13 mouse cellular contexts compared by ENCODE assay signal in genomic region chr8:81080865-81081637, GRCm38 (mm10).
A peak's percentile ranks its signal among the peaks of the same experiment; 100 is the strongest.
DNase-seq lines count a peak whose midpoint lies in the region; ATAC-seq lines count a peak whose summit lies in the region.
"Had no signal": no experiment of that assay in that cellular context is flagged by ENCODE, and none has a peak within 500 bp of the region (broad histone marks: within the 10 kb centered on the region; RNA-seq: fewer than 3 reads in every experiment).

No protein-coding gene starts in this region.

- no peak for DNase-seq in kidney, adult 11 months
- DNase-seq in urinary bladder, postnatal 14 days (ENCODE audit: low spot score): peak; percentile 3
- DNase-seq in urinary bladder, postnatal 4 days (ENCODE audit: low spot score in 2 of 2): no peak
- no peak for DNase-seq in right cerebral cortex, adult 18-20 months
- DNase-seq in spleen, adult 12 weeks (ENCODE audit: low spot score): no peak
- DNase-seq: adrenal gland, postnatal 14 days; kidney, postnatal 36 days had no signal

- H3K27ac ChIP-seq in forebrain, embryonic 12.5 days: no peak overlapping the region
- H3K27ac ChIP-seq in forebrain, embryonic 16.5 days (ENCODE audit: low read length): no peak overlapping the region
- peak overlapping the region; percentile 70 for H3K27ac ChIP-seq in kidney, embryonic 16.5 days (ENCODE audit: low read length)
- H3K27ac ChIP-seq: heart, embryonic 10.5 days; limb, embryonic 15.5 days had no signal

- 0 out of 2 replicates have a peak, but pooled peaks have one; percentile 17 for ATAC-seq in forebrain, embryonic 12.5 days (ENCODE audit: low FRiP score)
- no peak for ATAC-seq in forebrain, embryonic 16.5 days
- 0 out of 2 replicates have a peak, but pooled peaks have one; percentile 15 for ATAC-seq in kidney, embryonic 16.5 days (ENCODE audit: low FRiP score, low TSS enrichment)
- ATAC-seq: lung, postnatal 0 days had no signal

- H3K36me3 ChIP-seq in forebrain, embryonic 12.5 days (replicated peaks): no peaks in the 10 kb centered on the region
- no peaks in the 10 kb centered on the region for H3K36me3 ChIP-seq in forebrain, embryonic 16.5 days (ENCODE audit: control insufficient read depth, insufficient read depth)
- H3K36me3 ChIP-seq in kidney, embryonic 16.5 days (ENCODE audit: insufficient read depth, low read length): no peaks in the 10 kb centered on the region
- H3K36me3 ChIP-seq: heart, embryonic 10.5 days; limb, embryonic 15.5 days had no signal

- H3K4me3 ChIP-seq in forebrain, embryonic 12.5 days (replicated peaks): no peak overlapping the region
- no peak overlapping the region for H3K4me3 ChIP-seq in forebrain, embryonic 16.5 days (replicated peaks; ENCODE audit: low read length)
- H3K4me3 ChIP-seq in kidney, embryonic 16.5 days (ENCODE audit: low read length): no peak overlapping the region
- H3K4me3 ChIP-seq: heart, embryonic 10.5 days; limb, embryonic 15.5 days had no signal

- 80% methylated on average over 12 of the region's 12 CpGs for WGBS in forebrain, embryonic 12.5 days
- WGBS in forebrain, embryonic 16.5 days: 71% methylated on average over 12 of the region's 12 CpGs
- WGBS in kidney, embryonic 16.5 days: 71% methylated on average over 12 of the region's 12 CpGs

- no peak overlapping the region for H3K9ac ChIP-seq in forebrain, embryonic 12.5 days
- no peak overlapping the region for H3K9ac ChIP-seq in forebrain, embryonic 16.5 days (replicated peaks; ENCODE audit: low read depth, low read length)
- no peak overlapping the region for H3K9ac ChIP-seq in kidney, embryonic 16.5 days (replicated peaks; ENCODE audit: low read length)
- H3K9ac ChIP-seq: limb, embryonic 15.5 days had no signal

- H3K4me2 ChIP-seq in forebrain, embryonic 12.5 days: no peak overlapping the region
- no peak overlapping the region for H3K4me2 ChIP-seq in forebrain, embryonic 16.5 days (ENCODE audit: low read length)
- no peak overlapping the region for H3K4me2 ChIP-seq in kidney, embryonic 16.5 days (replicated peaks; ENCODE audit: low read depth, low read length)
- H3K4me2 ChIP-seq: limb, embryonic 15.5 days had no signal

- H3K27me3 ChIP-seq in forebrain, embryonic 12.5 days: no peaks in the 10 kb centered on the region
- H3K27me3 ChIP-seq in forebrain, embryonic 16.5 days (replicated peaks; ENCODE audit: control insufficient read depth, insufficient read depth, low read length): no peaks in the 10 kb centered on the region
- no peaks in the 10 kb centered on the region for H3K27me3 ChIP-seq in kidney, embryonic 16.5 days (ENCODE audit: insufficient read depth, low read length)
- H3K27me3 ChIP-seq: limb, embryonic 15.5 days had no signal

- no peaks in the 10 kb centered on the region for H3K9me3 ChIP-seq in forebrain, embryonic 12.5 days
- no peaks in the 10 kb centered on the region for H3K9me3 ChIP-seq in forebrain, embryonic 16.5 days (ENCODE audit: control insufficient read depth, low read length)
- H3K9me3 ChIP-seq in kidney, embryonic 16.5 days (ENCODE audit: low read length): no peaks in the 10 kb centered on the region
- H3K9me3 ChIP-seq: heart, embryonic 10.5 days; limb, embryonic 15.5 days had no signal

- H3K4me1 ChIP-seq in forebrain, embryonic 12.5 days: no peaks in the 10 kb centered on the region
- no peaks in the 10 kb centered on the region for H3K4me1 ChIP-seq in forebrain, embryonic 16.5 days (replicated peaks; ENCODE audit: control insufficient read depth, insufficient read depth, low read length)
- H3K4me1 ChIP-seq in kidney, embryonic 16.5 days (ENCODE audit: insufficient read depth, low read length): 0 out of 2 replicates have a peak, but pooled peaks cover 2% of the 10 kb centered on the region
